ENCODE assay signal across 15 mouse cellular contexts in the genomic region with DNA sequence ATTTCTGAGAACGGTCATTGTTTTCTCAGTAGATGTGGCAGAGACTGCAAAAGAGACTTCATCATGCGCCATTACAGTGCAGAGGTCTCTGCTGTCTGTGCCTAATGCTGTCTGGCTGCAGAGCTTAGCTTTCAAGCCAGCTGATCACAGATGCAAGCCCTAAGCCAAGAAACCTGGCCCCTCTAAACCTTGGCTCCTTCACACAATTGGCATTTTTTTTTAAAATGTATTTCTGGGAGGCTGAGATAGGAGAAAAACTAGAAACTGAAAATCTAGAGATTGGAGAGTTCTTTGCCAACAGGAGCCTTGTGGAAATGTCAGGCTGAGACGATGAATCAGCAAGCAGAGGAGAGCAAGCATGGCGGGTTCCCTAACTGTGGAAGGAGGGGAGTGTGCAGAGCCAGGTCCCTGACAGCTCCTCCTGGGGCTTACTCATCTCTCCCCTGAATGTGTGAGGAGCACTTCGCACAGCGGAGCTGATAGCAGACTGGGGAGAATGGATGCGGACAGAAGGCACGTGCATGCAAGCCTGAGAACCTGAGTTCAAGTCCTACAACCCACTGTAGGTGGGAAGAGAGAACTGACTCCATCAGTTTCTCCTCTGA. TPM values are rescaled to one million over a fixed set of nuclear protein-coding genes. Genes with fewer than 3 reads are reported as not detected.
DNase-seq lines count a peak whose midpoint lies in the region; ATAC-seq lines count a peak whose summit lies in the region.
"Had no signal": no experiment of that assay in that cellular context is flagged by ENCODE, and none has a peak within 500 bp of the region (broad histone marks: within the 10 kb centered on the region; RNA-seq: fewer than 3 reads in every experiment).

No protein-coding gene starts in this region.

- H3K9ac ChIP-seq in midbrain, embryonic 15.5 days = no peak overlapping the region
- H3K9ac ChIP-seq: hindbrain, embryonic 15.5 days; lung, embryonic 15.5 days had no signal

- WGBS in midbrain, embryonic 15.5 days = 80% methylated on average over 8 of the region's 8 CpGs

- H3K4me2 ChIP-seq in midbrain, embryonic 15.5 days = no peak overlapping the region
- H3K4me2 ChIP-seq: hindbrain, embryonic 15.5 days; lung, embryonic 15.5 days had no signal

- H3K27me3 ChIP-seq in midbrain, embryonic 15.5 days (replicated peaks) = no peaks in the 10 kb centered on the region
- H3K27me3 ChIP-seq: hindbrain, embryonic 15.5 days; lung, embryonic 15.5 days had no signal

- H3K27ac ChIP-seq in midbrain, embryonic 15.5 days = no peak overlapping the region
- H3K27ac ChIP-seq: hindbrain, embryonic 15.5 days; lung, embryonic 15.5 days had no signal

- no peak overlapping the region for H3K4me3 ChIP-seq in midbrain, embryonic 15.5 days
- H3K4me3 ChIP-seq: hindbrain, embryonic 15.5 days; lung, embryonic 15.5 days had no signal

- no peaks in the 10 kb centered on the region for H3K4me1 ChIP-seq in midbrain, embryonic 15.5 days
- H3K4me1 ChIP-seq: hindbrain, embryonic 15.5 days had no signal

- no peak for ATAC-seq in midbrain, embryonic 15.5 days (replicated peaks)

- no peaks in the 10 kb centered on the region for H3K36me3 ChIP-seq in midbrain, embryonic 15.5 days (replicated peaks)
- H3K36me3 ChIP-seq: hindbrain, embryonic 15.5 days; lung, embryonic 15.5 days had no signal

- peak; percentile 26 for DNase-seq in adrenal gland, adult 2 months
- DNase-seq in adrenal gland, postnatal 4 days (ENCODE audit: low spot score in 2 of 2) = no peak
- peak; percentile 40 for DNase-seq in layer of hippocampus, adult 11-12 months (ENCODE audit: low spot score)
- DNase-seq in layer of hippocampus, postnatal 25 days (ENCODE audit: extremely low spot score in 1 of 2, low spot score in 1 of 2) = no peak
- peak; percentile 58 to 64 for DNase-seq in layer of hippocampus, adult 8-10 months (ENCODE audit: low spot score in 2 of 2)
- DNase-seq in right cerebral cortex, postnatal 14 days = peak; percentile 53
- DNase-seq in urinary bladder, postnatal 14 days (ENCODE audit: low spot score) = no peak
- DNase-seq: gastrocnemius, postnatal 25 days; kidney, adult 8-10 months; spleen, adult 18-20 months had no signal

- no peaks in the 10 kb centered on the region for H3K9me3 ChIP-seq in midbrain, embryonic 15.5 days
- H3K9me3 ChIP-seq: hindbrain, embryonic 15.5 days; lung, embryonic 15.5 days had no signal

RNA-seq across cellular contexts. Expression of gene Mas1, which starts 18.1 kb away (rescaled TPM):
- total RNA-seq in adrenal gland, adult 2 months (2021) = not detected
- not detected in 2 replicates for polyA plus RNA-seq in adrenal gland, adult 2 months (2012; rRNA removed)
- not detected for total RNA-seq in adrenal gland, postnatal 4 days (2021)
- 10 to 100 TPM; 49.6 to 62.9 TPM for total RNA-seq in layer of hippocampus, postnatal 25 days (2021)
- 10 to 100 TPM; 45.9 to 65.6 (median 59.8) TPM for total RNA-seq in layer of hippocampus, adult 8-10 months (2022)
- polyA plus RNA-seq in midbrain, embryonic 15.5 days (2015; fragmentation: Nextera tagmentation; extraction: Ambion mirVana) = 0.13 TPM in 1 of 2 replicates, not detected in the other
- total RNA-seq: common myeloid progenitor, adult 5-6 weeks had no signal
- polyA plus RNA-seq: hindbrain, embryonic 15.5 days had no signal

RNA-seq across cellular contexts. Expression of gene Mrgprh, which starts 26.0 kb away (rescaled TPM):
- under 1 TPM in 1 of 2 experiments, not detected in 1; 0.21 TPM for total RNA-seq in adrenal gland, adult 2 months (2021)
- 0.11 TPM in 1 of 2 replicates, not detected in the other for polyA plus RNA-seq in adrenal gland, adult 2 months (2012; rRNA removed)
- under 1 TPM; 0.25 to 0.37 TPM for total RNA-seq in adrenal gland, postnatal 4 days (2021)
- total RNA-seq in layer of hippocampus, postnatal 25 days (2021) = under 1 TPM in 1 of 2 experiments, not detected in 1; 0.12 TPM
- total RNA-seq in layer of hippocampus, adult 8-10 months (2022) = under 1 TPM in 1 of 4 experiments, not detected in 3; 0.18 TPM
- not detected in 2 replicates for polyA plus RNA-seq in midbrain, embryonic 15.5 days (2015; fragmentation: Nextera tagmentation; extraction: Ambion mirVana)
- total RNA-seq: common myeloid progenitor, adult 5-6 weeks; layer of hippocampus, postnatal 14 days had no signal
- polyA plus RNA-seq: hindbrain, embryonic 15.5 days; lung, embryonic 15.5 days had no signal

Comparison
In these comparisons a context has a peak if more than half of its experiments do, and no peak if none do; other contexts are left out.
1. DNase-seq: peak in adrenal gland, adult 2 months (single experiment), layer of hippocampus, adult 11-12 months (single experiment), layer of hippocampus, adult 8-10 months (2 of 2) and right cerebral cortex, postnatal 14 days (single experiment); none in adrenal gland, postnatal 4 days (0 of 2), layer of hippocampus, postnatal 25 days (0 of 2) and urinary bladder, postnatal 14 days (single experiment).
2. RNA of gene Mas1, which starts 18.1 kb away (total RNA-seq): 45.9 to 65.6 TPM in layer of hippocampus, adult 8-10 months and 49.6 to 62.9 TPM in layer of hippocampus, postnatal 25 days; not detected in adrenal gland, postnatal 4 days and not detected in adrenal gland, adult 2 months; every median in the first group is over 10 times any median in the second.